Mouse (Mus musculus) telencephalon, adult 2 months (tissue): ENCODE measurements around the gene Zdhhc22.
A peak's percentile ranks its signal among the peaks of the same experiment; 100 is the strongest.

ENCODE experiments used
- DNase-seq: peaks from one replicate; pipeline ENCODE4 v3.0.0-alpha.2; 2011; ENCODE audit warnings: low read depth, low spot score

Gene Zdhhc22

GRCm38 (mm10) chr12:86995931-86996330 is 5.7 kb upstream of the Zdhhc22 start:
- DNase-seq = no peak

DNA sequence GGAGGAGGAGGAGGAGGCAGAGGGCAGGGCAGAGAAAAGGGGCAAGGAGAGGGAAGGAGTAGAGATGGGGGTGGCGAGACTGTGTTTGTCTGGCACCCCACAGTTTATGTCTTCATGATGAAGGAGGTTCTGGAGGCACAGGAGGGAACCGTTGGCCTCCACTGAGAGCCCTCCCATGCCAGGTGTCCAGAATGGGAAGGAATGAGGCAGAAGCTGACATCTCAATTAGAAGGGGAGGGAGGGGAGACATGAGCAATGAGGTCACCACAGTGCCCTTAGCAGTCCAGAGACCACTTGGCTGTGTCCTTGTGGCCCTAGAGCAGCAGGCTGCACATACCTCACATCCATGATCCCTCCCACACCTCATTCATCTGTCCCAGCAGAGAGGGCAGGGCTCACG is 4.5 kb upstream of the Zdhhc22 start:
- DNase-seq = no peak

- DNase-seq = no peak
Measured at GRCm38 (mm10) chr12:86994166-86994565, 3.9 kb upstream of the Zdhhc22 start.

DNA sequence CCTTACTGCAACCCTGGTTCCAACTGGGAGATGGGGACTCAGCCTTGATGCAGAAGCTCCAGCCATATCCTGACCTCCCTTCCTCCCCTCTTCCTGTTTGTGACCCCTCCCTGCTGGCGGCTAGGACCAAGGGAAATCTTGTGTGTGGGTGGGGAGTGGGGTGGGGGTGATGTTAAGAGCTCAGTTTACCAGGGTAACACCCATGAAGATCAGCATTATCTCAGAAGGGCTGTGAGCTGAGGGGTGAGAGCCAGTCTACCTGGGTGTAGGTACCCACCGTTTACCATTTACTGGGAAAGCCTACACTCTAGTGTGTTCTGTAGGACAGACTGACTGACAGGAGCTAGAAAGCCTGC is 503 bp upstream of the Zdhhc22 start:
- no peak for DNase-seq

DNA sequence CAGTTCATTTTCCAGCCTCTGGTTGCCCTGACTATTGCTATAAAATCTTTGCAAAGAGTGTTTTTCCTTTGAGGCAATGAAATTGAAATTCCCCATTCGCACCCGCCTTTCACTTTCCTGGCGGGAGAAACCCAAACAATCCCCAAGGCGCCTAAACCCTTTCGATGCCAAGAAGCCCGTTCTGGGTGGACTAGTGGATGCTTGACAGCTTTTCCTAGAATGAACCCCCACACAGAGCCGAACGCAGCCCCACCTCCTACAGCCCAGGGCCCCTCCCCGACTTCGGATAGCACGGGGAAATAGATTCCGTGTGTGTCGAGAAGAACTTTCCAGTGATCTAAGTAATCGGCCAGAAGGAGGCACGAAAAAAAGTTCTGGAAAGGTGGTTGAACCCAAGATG is 852 bp downstream of the Zdhhc22 start:
- no peak for DNase-seq

DNA sequence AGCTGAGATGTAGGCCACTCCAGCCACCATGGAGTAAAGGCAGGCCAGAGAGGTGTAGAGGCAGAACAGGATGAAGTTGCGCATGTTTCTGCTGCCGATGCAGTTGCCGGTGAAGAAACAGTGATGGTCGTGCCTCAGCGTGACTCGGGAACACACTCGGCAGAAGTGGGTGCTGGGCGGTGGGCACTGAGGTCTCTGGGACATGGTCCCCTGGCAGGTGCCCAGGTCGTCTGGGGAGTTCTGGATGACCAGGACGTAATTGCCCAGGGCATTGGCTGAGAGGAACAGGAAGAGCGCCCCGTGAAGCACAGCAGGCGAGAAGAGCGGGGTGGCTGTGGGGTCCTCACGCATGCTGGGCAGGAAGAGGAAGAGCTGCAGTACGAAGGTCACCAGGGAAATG is 2.0 kb downstream of the Zdhhc22 start:
- no peak for DNase-seq

GRCm38 (mm10) chr12:86986562-86986961 is 3.7 kb downstream of the Zdhhc22 start:
- DNase-seq = peak; percentile 81

DNA sequence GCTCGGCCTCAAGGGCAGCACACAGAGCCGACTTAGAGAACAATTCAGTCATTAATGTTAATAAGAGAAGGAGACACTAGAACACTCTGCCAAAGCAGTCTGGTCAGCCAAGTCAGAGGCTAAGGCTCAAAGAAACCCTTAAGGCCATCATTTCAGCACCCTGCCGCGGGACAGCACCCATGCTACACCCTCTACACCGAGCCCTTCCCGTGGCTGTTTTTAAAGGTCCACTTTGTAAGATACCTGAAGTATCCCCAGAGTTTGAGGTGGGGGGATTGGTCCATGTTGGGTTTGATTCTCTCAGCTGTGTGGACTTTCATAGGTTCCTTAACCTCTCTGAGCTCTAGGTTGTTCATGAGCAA is 6.1 kb downstream of the Zdhhc22 start:
- DNase-seq = no peak

DNA sequence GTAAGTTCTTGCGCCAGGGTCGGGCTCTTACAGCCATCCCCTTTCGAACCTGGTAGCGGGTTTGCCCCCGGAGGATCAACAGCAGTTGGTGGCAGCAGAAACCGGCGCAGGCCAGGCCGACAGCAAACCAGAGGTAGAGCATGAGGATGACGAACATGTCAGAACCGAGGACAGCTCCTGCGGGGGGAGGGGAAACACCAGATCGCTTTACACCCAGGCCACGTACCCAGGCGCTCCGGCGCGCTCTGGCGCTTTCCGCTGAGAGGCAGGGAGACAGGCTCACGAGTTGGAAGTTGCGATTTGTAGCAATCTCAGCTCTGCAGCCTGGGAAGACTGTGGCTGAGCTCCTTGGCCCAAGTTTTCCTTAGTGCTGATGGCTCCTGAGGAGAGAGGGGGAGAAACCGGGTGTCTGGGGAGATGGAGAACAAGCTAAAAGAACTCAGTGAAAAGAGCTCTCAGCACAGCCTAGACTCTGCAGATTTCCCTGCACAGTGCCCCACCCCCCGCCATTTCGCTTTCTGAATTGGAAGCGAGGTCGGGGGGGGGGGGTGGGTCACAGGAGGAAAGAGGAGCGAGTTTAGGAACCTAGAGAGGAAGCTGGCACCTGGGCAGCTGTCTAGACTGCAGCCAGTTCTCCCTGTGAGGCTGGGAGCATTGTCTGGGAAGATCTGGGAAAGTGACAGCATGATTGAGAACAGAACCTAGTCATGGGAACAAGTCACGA is 6.6 kb downstream of the Zdhhc22 start:
- no peak for DNase-seq

DNA sequence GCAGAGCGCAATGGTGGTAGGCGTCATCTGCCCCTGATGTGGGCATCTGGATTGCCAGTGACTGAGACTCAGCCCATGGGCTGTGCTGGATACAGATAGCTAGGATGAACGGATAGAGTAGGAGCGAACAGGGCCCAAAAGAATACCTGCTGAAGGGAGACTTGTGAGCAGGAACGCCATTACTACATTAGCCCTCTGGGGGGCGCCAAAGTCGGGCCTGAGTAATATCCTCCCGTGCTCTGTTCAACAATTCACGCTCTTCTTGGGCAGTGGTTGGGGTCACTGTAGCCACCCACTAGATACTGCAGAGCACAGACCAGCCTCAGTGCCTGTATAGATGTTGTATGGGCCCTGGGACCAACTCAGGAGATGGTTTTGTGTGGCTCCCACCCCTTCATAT is 9.1 kb downstream of the Zdhhc22 start:
- DNase-seq = no peak

- peak; percentile 91 for DNase-seq
Measured at GRCm38 (mm10) chr12:86977833-86978232, 12.4 kb downstream of the Zdhhc22 start.

DNA sequence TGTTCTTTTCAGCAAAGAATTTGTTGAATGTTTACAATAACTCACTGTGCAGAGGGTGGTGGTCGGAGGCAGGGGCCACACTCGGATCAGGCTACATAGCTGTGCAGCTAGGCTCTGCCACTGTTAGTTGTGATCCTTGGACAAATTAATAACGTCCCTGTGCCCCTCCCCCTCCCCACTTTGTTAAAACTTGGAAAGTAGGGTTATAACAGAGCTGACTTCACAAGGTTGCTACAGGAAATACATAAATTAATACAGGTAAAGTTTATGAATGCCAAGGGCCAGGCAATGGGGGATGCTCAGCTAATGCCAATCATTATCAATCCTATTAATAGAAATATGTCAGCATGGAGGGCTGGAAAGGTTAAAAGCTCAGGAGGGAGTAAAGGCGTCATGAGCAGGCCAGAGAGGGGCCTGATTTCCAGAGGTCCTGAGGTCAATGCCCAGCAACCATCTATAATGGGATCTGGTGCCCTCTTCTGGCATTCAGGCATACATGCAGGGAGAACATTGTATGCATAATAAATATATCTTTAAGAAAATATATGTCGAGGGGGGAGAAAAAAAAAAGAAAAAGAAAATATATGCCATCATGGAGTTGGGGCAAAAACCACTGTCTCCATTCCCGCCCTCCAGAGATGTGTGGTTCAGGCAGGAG is 13.6 kb downstream of the Zdhhc22 start:
- no peak for DNase-seq

GRCm38 (mm10) chr12:86975761-86976160 is 14.5 kb downstream of the Zdhhc22 start:
- no peak for DNase-seq

DNA sequence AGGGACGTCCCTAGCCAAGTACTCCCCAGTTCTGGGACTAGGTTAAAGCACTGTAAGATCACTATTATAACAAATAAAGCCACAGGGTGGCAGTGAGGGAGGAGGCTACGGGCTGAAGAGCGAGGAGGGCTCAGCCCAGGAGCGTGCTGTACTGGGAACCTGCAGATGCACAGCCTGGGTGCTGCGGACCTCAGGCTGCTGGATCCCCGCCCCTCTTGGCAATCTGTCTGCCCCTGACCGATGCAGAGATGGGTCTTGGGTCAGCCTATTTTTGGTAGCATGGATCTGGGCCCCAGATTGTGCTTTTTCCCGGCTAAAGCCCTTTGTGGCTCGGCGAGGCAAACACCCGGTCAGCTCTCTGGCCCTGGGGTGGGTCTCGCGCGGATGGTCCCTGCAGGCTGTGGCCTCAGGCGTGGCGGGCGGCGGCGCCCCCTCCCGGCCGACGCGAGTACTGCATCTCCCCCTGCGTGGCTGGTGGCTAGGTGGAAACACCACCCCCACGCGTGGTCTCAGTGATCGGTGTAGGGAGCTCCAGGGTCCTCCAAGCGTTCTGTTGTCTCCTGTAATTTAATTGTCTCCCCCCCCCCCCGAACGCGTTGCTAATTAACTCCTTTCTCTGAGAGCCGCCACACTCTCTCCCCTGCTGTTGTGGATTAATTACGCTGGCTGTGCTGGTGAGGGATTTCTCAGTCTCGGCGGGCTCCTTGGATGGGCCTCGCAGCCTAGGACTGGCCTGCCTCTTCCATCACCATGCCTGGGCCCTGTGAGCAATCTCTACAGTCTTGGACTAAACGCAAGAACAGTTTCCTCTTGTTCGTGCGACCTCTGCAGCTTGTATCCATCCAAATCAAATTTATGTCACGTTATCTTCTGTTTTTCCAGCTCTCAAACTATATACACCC is 15.6 kb downstream of the Zdhhc22 start:
- no peak for DNase-seq

GRCm38 (mm10) chr12:86973706-86974105 is 16.5 kb downstream of the Zdhhc22 start:
- peak; percentile 84 for DNase-seq

DNA sequence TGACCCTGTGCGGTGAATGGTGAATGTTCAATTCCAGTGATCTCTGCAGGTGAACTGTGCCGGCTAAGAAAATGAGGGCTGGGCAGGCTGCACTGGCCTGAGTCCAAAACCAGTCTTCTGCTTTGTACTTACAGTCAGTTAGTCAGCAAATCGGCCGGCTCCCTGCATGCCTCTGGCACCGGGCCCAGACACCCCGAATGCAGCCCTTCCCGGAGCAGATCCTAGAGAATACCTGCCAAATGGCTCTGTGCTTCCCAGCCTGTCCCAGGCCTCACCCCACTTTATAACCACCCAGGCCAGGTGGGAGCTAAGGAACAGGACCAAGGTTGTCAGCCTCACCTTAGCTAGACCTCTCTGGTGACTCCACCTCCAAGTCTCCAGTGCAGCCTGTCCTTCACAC is 17.0 kb downstream of the Zdhhc22 start:
- DNase-seq = no peak

DNA sequence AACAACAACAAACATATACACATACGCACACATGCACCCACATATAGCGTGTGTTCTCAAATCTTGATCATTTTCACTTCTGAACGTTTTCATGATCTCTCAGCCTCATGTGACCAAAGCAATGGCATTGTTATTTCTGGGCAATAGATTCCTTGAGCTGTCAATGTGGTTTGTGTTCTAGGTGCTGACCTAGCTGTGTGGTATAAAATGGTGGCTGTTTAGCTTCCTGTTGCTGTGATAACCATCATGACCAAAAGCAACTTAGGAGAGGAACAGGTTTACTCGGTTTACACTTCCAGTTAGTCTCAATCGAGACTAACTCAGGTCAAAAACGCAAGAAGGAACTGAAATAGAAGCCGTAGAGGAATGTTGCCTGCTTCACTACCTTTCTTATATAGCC is 19.1 kb downstream of the Zdhhc22 start:
- no peak for DNase-seq

DNA sequence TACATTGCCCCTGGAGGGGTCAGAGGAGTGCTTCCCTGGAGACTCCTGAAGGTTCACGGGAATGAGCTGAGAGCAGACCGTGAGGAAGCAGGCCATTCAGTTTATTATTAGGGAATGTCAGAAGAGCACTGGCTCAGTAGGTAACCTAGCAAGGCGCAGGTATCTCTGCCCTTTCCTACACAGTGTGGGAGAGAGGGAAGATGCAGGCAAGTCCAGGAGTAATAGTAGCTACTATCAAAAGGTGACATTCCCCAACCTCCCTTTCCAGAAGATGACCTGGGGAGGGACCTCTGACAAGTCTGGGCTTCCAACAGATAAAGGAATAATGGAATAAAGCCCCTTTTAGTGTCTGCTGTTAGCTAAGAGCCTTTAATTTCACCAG is 21.0 kb downstream of the Zdhhc22 start:
- DNase-seq = no peak

- DNase-seq = peak; percentile 97
Measured at GRCm38 (mm10) chr12:86968468-86969219, 21.6 kb downstream of the Zdhhc22 start.

GRCm38 (mm10) chr12:86965237-86965799 is 24.9 kb downstream of the Zdhhc22 start:
- DNase-seq = no peak

DNA sequence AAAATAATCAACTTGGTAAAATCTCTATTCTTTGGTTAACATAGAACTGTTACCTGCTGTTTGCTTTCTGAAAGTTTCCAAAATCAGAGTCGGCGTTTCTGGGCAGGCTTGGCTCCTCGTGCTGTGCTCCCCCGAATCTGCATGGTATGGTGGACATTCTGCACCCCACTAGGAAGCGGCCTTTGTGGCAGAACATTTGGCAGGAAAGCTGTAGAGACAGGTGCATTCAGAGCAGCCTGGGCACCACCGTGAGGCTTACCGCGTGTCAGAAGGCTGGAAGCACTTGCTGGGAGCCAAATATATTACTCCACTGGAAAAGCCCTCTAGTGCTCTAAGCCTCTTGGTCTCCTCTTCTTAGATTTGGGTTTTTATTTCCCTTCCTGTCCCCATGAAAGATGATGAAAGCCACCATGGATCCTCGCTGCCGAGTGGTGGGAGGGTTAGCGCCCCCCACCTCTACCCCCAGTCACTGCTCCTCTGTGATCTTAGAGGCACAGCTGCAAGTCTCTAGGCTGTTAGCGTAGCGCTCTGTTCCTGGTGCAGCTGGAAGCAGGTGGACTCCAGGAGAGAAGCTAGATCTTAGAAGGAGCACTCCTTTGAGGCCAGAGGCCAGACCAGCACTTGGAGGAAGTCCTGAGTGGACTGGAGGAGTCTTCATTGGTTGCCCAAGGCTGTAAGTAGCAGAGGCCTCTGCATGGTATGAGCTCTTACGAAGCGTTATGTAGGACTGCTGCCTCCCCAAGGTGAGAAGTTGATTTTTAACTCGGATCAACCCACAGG is 25.8 kb downstream of the Zdhhc22 start:
- DNase-seq = no peak
